Mouse (Mus musculus) macrophage (primary cell): Measurements from ENCODE around the gene Rbm5. TPM values are rescaled to one million over a fixed set of nuclear protein-coding genes. Genes with fewer than 3 reads are reported as not detected.

Experiments used
- H3K27ac ChIP-seq: fragments of 350-480 bp; formaldehyde crosslinking; 2 replicates; pipeline ENCODE4 v1.9.0; 2021
- H3K36me3 ChIP-seq: fragments of 350-480 bp; formaldehyde crosslinking; 2 replicates; pipeline ENCODE4 v1.9.0; 2021; ENCODE audit errors: inconsistent target
- H3K4me3 ChIP-seq: fragments of 350-480 bp; formaldehyde crosslinking; 2 replicates; pipeline ENCODE4 v1.9.0; 2021; ENCODE audit errors: inconsistent target
- H3K79me2 ChIP-seq: fragments of 350-480 bp; formaldehyde crosslinking; 2 replicates; pipeline ENCODE4 v1.9.0; 2021; ENCODE audit errors: inconsistent target
- WGBS: methylation state at CpG from one replicate; pipeline ENCODE4 v1.1.7; 2026; ENCODE audit warnings: inconsistent platforms; ENCODE audit not compliant: missing documents; 5-methylcytosine and 5-hydroxymethylcytosine counted together
- polyA plus RNA-seq: library from polyadenylated mRNA; stranded (reverse); fragments of 250-400 nt; gene quantifications from 3 replicates; pipeline ENCODE4 v1.2.4, GENCODE M21; 2018; ENCODE audit warnings: inconsistent platforms

Gene Rbm5
- polyA plus RNA-seq, 1 experiment from 2014 or later = 74.7 TPM

GRCm38 (mm10) chr9:107699376-107699980 lies 71.3 kb downstream of the Rbm5 start:
- Histone ChIP-seq H3K79me2 (no peaks in the 10 kb centered on the region), H3K27ac (no peak overlapping the region), H3K36me3 (no peaks in the 10 kb centered on the region), H3K4me3 (no peak overlapping the region)
- WGBS = 80% methylated on average over 9 of the region's 9 CpGs

DNA sequence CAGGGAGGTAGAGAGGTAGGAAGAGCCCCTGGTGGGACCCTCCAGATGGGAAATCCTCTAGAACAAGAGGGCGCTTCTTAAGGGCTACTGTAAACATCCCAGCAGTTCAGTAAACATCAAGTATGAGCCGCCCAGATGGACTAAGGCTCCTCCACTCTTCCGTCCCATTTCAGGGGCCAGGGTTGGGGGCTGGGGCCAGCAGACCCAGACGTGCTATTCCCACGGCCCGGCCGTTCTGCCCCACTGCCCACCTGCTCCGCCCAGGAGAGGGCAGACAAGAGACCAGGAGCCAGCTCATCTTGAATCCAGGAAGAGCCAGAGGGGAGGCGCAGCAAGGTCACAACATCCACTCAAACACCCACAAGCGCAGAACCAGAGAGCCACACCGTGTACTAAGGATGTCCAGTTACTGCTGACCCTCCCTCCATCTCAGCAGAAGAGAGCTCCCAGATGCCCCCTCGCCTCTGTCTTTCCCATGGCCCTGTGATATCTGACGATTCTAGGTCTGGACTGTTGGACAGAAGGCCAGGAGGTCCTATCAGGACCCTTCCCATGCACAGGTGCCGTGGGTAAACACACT lies 72.1 kb downstream of the Rbm5 start:
- no peak overlapping the region for H3K27ac ChIP-seq

GRCm38 (mm10) chr9:107697811-107698521 lies 72.8 kb downstream of the Rbm5 start:
- Histone ChIP-seq H3K79me2 (no peaks in the 10 kb centered on the region), H3K27ac (no peak overlapping the region), H3K36me3 (no peaks in the 10 kb centered on the region), H3K4me3 (no peak overlapping the region)
- 93% methylated on average over 14 of the region's 14 CpGs for WGBS

More for the DNA sequence above, 72.1 kb downstream of the Rbm5 start:
- no peaks in the 10 kb centered on the region for H3K79me2 ChIP-seq
- WGBS = 91% methylated on average over 14 of the region's 14 CpGs
- H3K4me3 ChIP-seq = no peak overlapping the region
- H3K36me3 ChIP-seq = no peaks in the 10 kb centered on the region

DNA sequence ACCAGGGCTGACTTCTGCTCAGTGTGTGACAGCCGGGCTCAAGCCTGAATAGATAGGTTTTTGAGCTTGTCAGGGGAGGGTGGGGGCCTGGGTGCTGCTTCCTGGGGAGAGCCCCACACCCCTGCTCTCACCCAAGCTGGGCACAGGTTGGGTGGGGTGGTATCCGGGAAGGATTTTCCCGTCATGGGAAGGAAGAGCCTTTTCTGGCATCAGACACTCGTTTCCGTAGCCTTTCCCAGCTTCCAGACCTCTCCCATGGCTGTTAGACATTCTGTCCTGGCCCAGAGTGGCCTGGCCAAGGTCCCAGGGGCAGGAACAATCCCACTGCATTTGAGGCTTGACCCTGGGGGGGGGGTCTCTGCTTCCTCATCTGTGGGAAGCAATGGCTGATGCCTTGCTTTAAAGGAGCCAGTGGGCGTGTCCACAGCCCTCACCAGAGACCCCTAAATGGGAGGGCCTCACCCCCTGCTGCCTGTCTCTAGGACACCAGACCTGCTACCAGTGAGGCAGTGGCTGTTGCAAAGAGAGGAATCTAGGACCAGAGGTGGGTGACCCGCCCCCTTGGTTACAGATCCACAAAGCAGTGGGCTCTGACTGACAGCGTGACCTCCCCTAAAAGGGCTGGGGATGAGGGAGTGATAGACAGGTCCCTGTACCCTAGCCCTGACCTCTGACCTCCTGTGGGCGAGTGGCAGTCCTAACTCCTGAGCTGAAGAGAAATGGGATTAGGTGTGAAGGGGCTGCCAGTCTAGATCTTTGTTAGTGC lies 73.8 kb downstream of the Rbm5 start:
- no peaks in the 10 kb centered on the region for H3K79me2 ChIP-seq
- H3K27ac ChIP-seq = no peak overlapping the region
- WGBS = 88% methylated on average over 9 of the region's 9 CpGs
- no peaks in the 10 kb centered on the region for H3K36me3 ChIP-seq
- no peak overlapping the region for H3K4me3 ChIP-seq

- Histone ChIP-seq H3K36me3 (no peaks in the 10 kb centered on the region), H3K27ac (no peak overlapping the region), H3K79me2 (no peaks in the 10 kb centered on the region), H3K4me3 (no peak overlapping the region)
- WGBS = 7% methylated on average over 6 of the region's 6 CpGs
Observed at GRCm38 (mm10) chr9:107696106-107696479, 74.7 kb downstream of the Rbm5 start.

DNA sequence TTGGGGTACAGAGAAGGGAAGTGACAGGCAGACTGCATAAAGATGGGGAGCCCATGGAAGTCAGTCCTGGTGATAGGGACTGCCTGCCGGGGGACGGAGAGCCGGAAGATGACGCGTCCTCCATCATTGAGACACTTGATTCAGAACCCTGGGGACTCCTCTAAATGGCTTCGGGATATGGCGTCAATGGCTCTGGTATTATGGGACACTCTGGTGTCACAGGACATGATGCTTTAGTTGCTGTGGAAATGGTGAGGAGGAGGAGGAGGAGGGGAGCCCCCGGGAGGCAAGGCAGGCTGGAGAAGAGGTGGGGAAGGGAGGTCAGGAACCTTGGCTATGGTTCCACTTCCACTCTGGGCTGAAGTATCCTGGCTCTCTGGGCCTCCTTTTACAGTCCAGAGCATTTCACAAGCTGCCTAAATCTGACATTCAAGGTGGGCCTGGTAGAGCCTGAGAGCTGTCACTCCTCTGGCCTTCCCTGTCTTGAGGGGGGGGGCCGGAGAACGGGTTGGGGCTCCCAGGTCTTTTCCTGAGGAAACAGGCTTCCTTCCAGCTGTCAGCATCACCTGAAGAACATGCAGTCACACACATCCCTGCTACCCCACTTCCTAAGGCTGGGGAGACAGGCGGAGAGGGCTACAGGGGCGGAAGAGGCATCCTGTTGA lies 75.2 kb downstream of the Rbm5 start:
- Histone ChIP-seq H3K27ac (no peak overlapping the region), H3K79me2 (no peaks in the 10 kb centered on the region), H3K36me3 (no peaks in the 10 kb centered on the region), H3K4me3 (no peak overlapping the region)
- WGBS = 70% methylated on average over 12 of the region's 12 CpGs

GRCm38 (mm10) chr9:107694627-107695026 lies 76.2 kb downstream of the Rbm5 start:
- 72% methylated on average over 7 of the region's 7 CpGs for WGBS
- H3K4me3 ChIP-seq = no peak overlapping the region
- H3K36me3 ChIP-seq = no peaks in the 10 kb centered on the region
- H3K79me2 ChIP-seq = no peaks in the 10 kb centered on the region
- no peak overlapping the region for H3K27ac ChIP-seq

- H3K27ac ChIP-seq = no peak overlapping the region
- no peak overlapping the region for H3K4me3 ChIP-seq
- WGBS = 76% methylated on average over 4 of the region's 4 CpGs
- H3K79me2 ChIP-seq = no peaks in the 10 kb centered on the region
- no peaks in the 10 kb centered on the region for H3K36me3 ChIP-seq
Observed at GRCm38 (mm10) chr9:107693433-107693987, 77.3 kb downstream of the Rbm5 start.

DNA sequence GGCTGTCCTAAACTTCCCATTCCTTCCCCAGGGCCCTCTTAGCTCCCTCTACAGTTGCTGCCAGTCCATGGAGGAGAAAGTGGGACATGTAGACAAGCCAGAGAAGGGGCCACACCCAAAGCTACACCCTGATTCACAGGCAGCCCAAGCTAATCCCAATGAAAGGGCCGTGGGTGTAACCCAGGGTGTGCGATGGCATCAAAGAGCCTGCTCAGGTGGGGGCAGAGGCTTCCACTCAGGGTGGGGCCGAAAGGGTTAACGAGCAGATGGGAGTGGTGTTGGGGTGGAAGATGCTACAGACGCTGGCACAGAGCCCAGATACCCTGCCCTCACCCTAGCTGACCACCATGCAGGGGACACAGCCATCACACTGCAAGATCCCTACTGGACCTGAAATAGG lies 78.0 kb downstream of the Rbm5 start:
- no peak overlapping the region for H3K27ac ChIP-seq
- H3K79me2 ChIP-seq = no peaks in the 10 kb centered on the region
- 89% methylated on average over 5 of the region's 5 CpGs for WGBS
- H3K36me3 ChIP-seq = no peaks in the 10 kb centered on the region
- no peak overlapping the region for H3K4me3 ChIP-seq

DNA sequence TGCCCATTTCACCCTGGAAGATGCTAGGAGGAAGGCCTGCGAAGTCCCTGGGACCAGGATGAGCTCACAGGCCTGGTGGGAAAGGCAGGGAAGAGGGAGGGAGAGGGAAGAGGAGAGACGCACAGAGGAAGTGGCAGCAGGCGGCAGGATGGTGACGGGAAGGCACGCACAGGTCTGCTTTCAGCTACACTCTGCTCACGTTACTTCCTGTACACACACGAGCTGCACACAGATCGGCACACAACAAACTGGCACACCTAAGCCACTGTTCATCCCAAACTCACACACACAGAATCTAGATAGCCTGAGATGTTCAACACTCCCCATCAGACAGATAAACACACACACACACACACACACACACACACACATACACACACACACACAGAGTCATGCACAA lies 80.4 kb downstream of the Rbm5 start:
- no peak overlapping the region for H3K27ac ChIP-seq
- no peaks in the 10 kb centered on the region for H3K36me3 ChIP-seq
- 28% methylated on average over 8 of the region's 8 CpGs for WGBS
- no peak overlapping the region for H3K4me3 ChIP-seq
- H3K79me2 ChIP-seq = no peaks in the 10 kb centered on the region

Other genes starting within 250 kb of the Rbm5 start
- 17.7 to 33.3 TPM (median 29.4 TPM) in 3 replicates for gene Tmem115, start 237.1 kb downstream of the Rbm5 start, polyA plus RNA-seq
- gene Cyb561d2, start 228.8 kb downstream of the Rbm5 start, polyA plus RNA-seq = 7.6 to 19.6 TPM (median 16.7 TPM) in 3 replicates
- gene Nprl2, start 228.8 kb downstream of the Rbm5 start, polyA plus RNA-seq = 9.4 to 15.1 TPM (median 10.0 TPM) in 3 replicates
- not detected in 3 replicates for gene Zmynd10, start 223.7 kb downstream of the Rbm5 start, polyA plus RNA-seq
- 23.0 to 34.3 TPM (median 33.0 TPM) in 3 replicates for gene Rassf1, start 219.4 kb downstream of the Rbm5 start, polyA plus RNA-seq
- gene Tusc2, start 207.7 kb downstream of the Rbm5 start, polyA plus RNA-seq = 30.9 to 32.2 TPM (median 30.9 TPM) in 3 replicates
- 17.0 to 33.6 TPM (median 19.7 TPM) in 3 replicates for gene Hyal2, start 203.1 kb downstream of the Rbm5 start, polyA plus RNA-seq
- 20.3 to 38.2 TPM (median 30.4 TPM) in 3 replicates for gene Hyal1, start 194.1 kb downstream of the Rbm5 start, polyA plus RNA-seq
- 25.1 to 39.9 TPM (median 29.7 TPM) in 3 replicates for gene Naa80, start 192.1 kb downstream of the Rbm5 start, polyA plus RNA-seq
- gene Hyal3, start 190.2 kb downstream of the Rbm5 start, polyA plus RNA-seq = 0.38 to 0.51 TPM (median 0.43 TPM) in 3 replicates
- 4.4 to 25.0 TPM (median 10.0 TPM) in 3 replicates for gene Ifrd2, start 183.4 kb downstream of the Rbm5 start, polyA plus RNA-seq
- gene Sema3b, start 161.8 kb downstream of the Rbm5 start, polyA plus RNA-seq = not detected in 3 replicates
- gene Gnai2, start 135.6 kb downstream of the Rbm5 start, polyA plus RNA-seq = 624 to 802 TPM (median 682 TPM) in 3 replicates
- not detected in 3 replicates for gene Slc38a3, start 101.5 kb downstream of the Rbm5 start, polyA plus RNA-seq
- gene Gnat1, start 91.3 kb downstream of the Rbm5 start, polyA plus RNA-seq = not detected in 3 replicates
- 0.08 to 0.93 TPM in 2 of 3 replicates, not detected in the other for gene Sema3f, start 60.5 kb downstream of the Rbm5 start, polyA plus RNA-seq
- 41.6 to 90.8 TPM (median 45.5 TPM) in 3 replicates for gene Rbm6, start 102.2 kb upstream of the Rbm5 start, polyA plus RNA-seq
- 8.2 to 10.9 TPM (median 8.7 TPM) in 3 replicates for gene Mon1a, start 117.2 kb upstream of the Rbm5 start, polyA plus RNA-seq
- not detected in 3 replicates for gene Mst1r, start 135.9 kb upstream of the Rbm5 start, polyA plus RNA-seq
- not detected in 3 replicates for gene Actl11, start 157.5 kb upstream of the Rbm5 start, polyA plus RNA-seq
- not detected in 3 replicates for gene Camkv, start 164.7 kb upstream of the Rbm5 start, polyA plus RNA-seq
- 0.43 to 3.0 TPM (median 1.1 TPM) in 3 replicates for gene Traip, start 179.1 kb upstream of the Rbm5 start, polyA plus RNA-seq
- gene Uba7, start 204.5 kb upstream of the Rbm5 start, polyA plus RNA-seq = 33.6 to 130 TPM (median 36.8 TPM) in 3 replicates
- gene Gm20661, start 212.1 kb upstream of the Rbm5 start, polyA plus RNA-seq = 0.16 to 0.26 TPM in 2 of 3 replicates, not detected in the other
- 5.7 to 14.7 TPM (median 13.6 TPM) in 3 replicates for gene Inka1, start 214.9 kb upstream of the Rbm5 start, polyA plus RNA-seq
- 0.30 to 2.2 TPM in 2 of 3 replicates, not detected in the other for gene Cdhr4, start 221.5 kb upstream of the Rbm5 start, polyA plus RNA-seq
- gene Gm20662, start 225.4 kb upstream of the Rbm5 start, polyA plus RNA-seq = 1.0 to 1.3 TPM in 2 of 3 replicates, not detected in the other
- 34.5 to 93.7 TPM (median 45.4 TPM) in 3 replicates for gene Ip6k1, start 231.5 kb upstream of the Rbm5 start, polyA plus RNA-seq